13 mouse cellular contexts compared by ENCODE assay signal in genomic region chr1:85687346-85687745, GRCm38 (mm10). TPM values are rescaled to one million over a fixed set of nuclear protein-coding genes. Genes with fewer than 3 reads are reported as not detected.
A peak's percentile ranks its signal among the peaks of the same experiment; 100 is the strongest.
DNase-seq lines count a peak whose midpoint lies in the region; ATAC-seq and TF ChIP-seq lines count a peak whose summit lies in the region.
"Had no signal": no experiment of that assay in that cellular context is flagged by ENCODE, and none has a peak within 500 bp of the region (broad histone marks: within the 10 kb centered on the region; RNA-seq: fewer than 3 reads in every experiment).

No protein-coding gene starts in this region.

- H3K4me1 ChIP-seq in small intestine, adult 2 months (ENCODE audit: control insufficient read depth, insufficient read depth, insufficient read length, low read length) = no peaks in the 10 kb centered on the region
- peaks cover 4% of the 10 kb centered on the region; the same call in 1 of the 2 replicates for H3K4me1 ChIP-seq in kidney, embryonic 15.5 days
- H3K4me1 ChIP-seq: hindbrain, embryonic 10.5 days; limb, embryonic 15.5 days; midbrain, embryonic 12.5 days had no signal

- peak; percentile 35 for DNase-seq in lung, postnatal 25 days (ENCODE audit: low spot score)
- DNase-seq in lung, postnatal 10 days = no peak
- peak; percentile 88 for DNase-seq in induced T-regulatory cell, adult 2 months (ENCODE audit: low read depth)
- DNase-seq in left cerebral cortex, postnatal 10 days (ENCODE audit: extremely low spot score in 1 of 2, low spot score in 2 of 2) = no peak
- no peak for DNase-seq in frontal cortex, adult 2 months (ENCODE audit: extremely low spot score in 1 of 2, low spot score in 1 of 2)
- no peak for DNase-seq in layer of hippocampus, adult 8-10 months (ENCODE audit: low spot score in 2 of 2)
- DNase-seq: cerebellum, adult 18-20 months; gastrocnemius, postnatal 10 days had no signal

- no peak overlapping the region for H3K4me2 ChIP-seq in kidney, embryonic 15.5 days
- H3K4me2 ChIP-seq: limb, embryonic 15.5 days; midbrain, embryonic 12.5 days had no signal

- H3K9me3 ChIP-seq in kidney, embryonic 15.5 days (replicated peaks) = no peaks in the 10 kb centered on the region
- H3K9me3 ChIP-seq: hindbrain, embryonic 10.5 days; limb, embryonic 15.5 days; midbrain, embryonic 12.5 days had no signal

- TF ChIP-seq POLR2A in small intestine, adult 2 months (IDR thresholded peaks at IDR 0.05; ENCODE audit: low read depth, low read length) = no peak

- whole genome bisulfite sequencing in small intestine, adult 2 months = 59% methylated on average over 5 of the region's 5 CpGs
- WGBS in kidney, embryonic 15.5 days = 43% methylated on average over 5 of the region's 5 CpGs

- H3K27me3 ChIP-seq in small intestine, adult 2 months (ENCODE audit: control insufficient read depth, insufficient read depth, low read length) = no peaks in the 10 kb centered on the region
- no peaks in the 10 kb centered on the region for H3K27me3 ChIP-seq in kidney, embryonic 15.5 days
- H3K27me3 ChIP-seq: limb, embryonic 15.5 days; midbrain, embryonic 12.5 days had no signal

- peak overlapping the region; percentile 33; the same call in 1 of the 2 replicates for H3K27ac ChIP-seq in small intestine, adult 2 months (ENCODE audit: insufficient read depth, low read depth, low read length)
- no peak overlapping the region for H3K27ac ChIP-seq in kidney, embryonic 15.5 days
- H3K27ac ChIP-seq: hindbrain, embryonic 10.5 days; limb, embryonic 15.5 days; midbrain, embryonic 12.5 days had no signal

- TF ChIP-seq CTCF in small intestine, adult 2 months (IDR thresholded peaks at IDR 0.05; ENCODE audit: extremely low read depth, insufficient read length, insufficient replicate concordance, low read depth, low read length) = no peak

- peaks cover 6% of the 10 kb centered on the region; the same call in 1 of the 2 replicates for H3K36me3 ChIP-seq in small intestine, adult 2 months (ENCODE audit: control insufficient read depth, insufficient read depth, low read length)
- no peaks in the 10 kb centered on the region for H3K36me3 ChIP-seq in kidney, embryonic 15.5 days
- H3K36me3 ChIP-seq: hindbrain, embryonic 10.5 days; limb, embryonic 15.5 days; midbrain, embryonic 12.5 days had no signal

- intact Hi-C loops in left cerebral cortex, postnatal 10 days (cut with DNase I) = no loop called here

- no peak overlapping the region for H3K9ac ChIP-seq in kidney, embryonic 15.5 days
- H3K9ac ChIP-seq: limb, embryonic 15.5 days; midbrain, embryonic 12.5 days had no signal

- ATAC-seq in kidney, embryonic 15.5 days (replicated peaks; ENCODE audit: low FRiP score) = no peak

- no peak overlapping the region for H3K4me3 ChIP-seq in small intestine, adult 2 months (ENCODE audit: low read depth, low read length)
- H3K4me3 ChIP-seq in kidney, embryonic 15.5 days (replicated peaks) = no peak overlapping the region
- H3K4me3 ChIP-seq: hindbrain, embryonic 10.5 days; limb, embryonic 15.5 days; midbrain, embryonic 12.5 days had no signal

RNA-seq across cellular contexts. Expression of gene Sp100, which starts 37.6 kb away (rescaled TPM):
- 3.8 and 10.1 TPM in 2 replicates for polyA plus RNA-seq in small intestine, adult 2 months (2012; rRNA removed)
- under 1 TPM in 1 of 2 experiments, not detected in 1; 0.61 TPM for total RNA-seq in left cerebral cortex, postnatal 10 days (2021)
- 3.0 and 3.4 TPM in 2 replicates for polyA plus RNA-seq in kidney, embryonic 15.5 days (2015; fragmentation: Nextera tagmentation; extraction: Ambion mirVana)
- polyA plus RNA-seq in frontal cortex, adult 2 months (2012; rRNA removed) = 7.0 and 7.1 TPM in 2 replicates
- 1 to 10 TPM; 3.4 to 7.1 (median 5.3) TPM for total RNA-seq in layer of hippocampus, adult 8-10 months (2022)

Comparison
In these comparisons a context has a peak if more than half of its experiments do, and no peak if none do; other contexts are left out.
1. DNase-seq: peak in lung, postnatal 25 days (single experiment) and induced T-regulatory cell, adult 2 months (single experiment); none in lung, postnatal 10 days (single experiment), left cerebral cortex, postnatal 10 days (0 of 2), frontal cortex, adult 2 months (0 of 2) and layer of hippocampus, adult 8-10 months (0 of 2).